Mouse (Mus musculus) CH12.LX (cell line): ENCODE data around the gene Serinc4.

ENCODE experiments used
- GABPA ChIP-seq: IDR thresholded peaks from 2 replicates; pipeline ENCODE4 v1.6.1; 2012; ENCODE audit warnings: low read depth, low read length, improper control_type of control experiment, inconsistent platforms; ENCODE audit not compliant: insufficient replicate concordance
- MEF2A ChIP-seq: IDR thresholded peaks from 2 replicates; pipeline ENCODE4 v1.6.1; 2014; ENCODE audit warnings: low read depth, mild to moderate bottlenecking, inconsistent platforms, low read length, improper control_type of control experiment, borderline replicate concordance
- TCF12 ChIP-seq: IDR thresholded peaks from 2 replicates; pipeline ENCODE4 v1.6.1; 2014; ENCODE audit warnings: low read depth, mild to moderate bottlenecking, inconsistent platforms, low read length, improper control_type of control experiment

DNA sequence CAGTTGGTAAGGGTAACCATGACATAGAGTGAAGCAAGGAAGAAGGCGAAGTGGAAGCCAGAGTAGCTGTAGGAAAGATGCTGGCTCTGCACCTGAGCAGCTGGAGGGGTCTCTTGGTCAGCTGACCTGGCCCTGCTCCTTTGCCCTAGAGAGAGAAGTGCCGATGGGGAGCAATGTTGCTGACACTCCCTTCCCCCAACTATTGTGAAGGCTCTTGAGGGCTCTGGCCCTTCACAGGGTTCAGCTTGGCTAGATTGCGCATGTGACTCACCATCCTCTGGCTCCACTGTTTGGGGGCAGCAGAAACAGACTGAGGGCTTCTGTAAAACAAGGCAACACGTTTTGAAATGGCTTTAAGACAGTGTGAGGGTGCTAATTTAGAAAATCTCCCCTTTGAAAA lies 4.2 kb downstream of the Serinc4 start:
- TF ChIP-seq TCF12 (no peak), GABPA (no peak), MEF2A (no peak)
